Comparison of ENCODE assay signal across 16 mouse cellular contexts in the genomic region with DNA sequence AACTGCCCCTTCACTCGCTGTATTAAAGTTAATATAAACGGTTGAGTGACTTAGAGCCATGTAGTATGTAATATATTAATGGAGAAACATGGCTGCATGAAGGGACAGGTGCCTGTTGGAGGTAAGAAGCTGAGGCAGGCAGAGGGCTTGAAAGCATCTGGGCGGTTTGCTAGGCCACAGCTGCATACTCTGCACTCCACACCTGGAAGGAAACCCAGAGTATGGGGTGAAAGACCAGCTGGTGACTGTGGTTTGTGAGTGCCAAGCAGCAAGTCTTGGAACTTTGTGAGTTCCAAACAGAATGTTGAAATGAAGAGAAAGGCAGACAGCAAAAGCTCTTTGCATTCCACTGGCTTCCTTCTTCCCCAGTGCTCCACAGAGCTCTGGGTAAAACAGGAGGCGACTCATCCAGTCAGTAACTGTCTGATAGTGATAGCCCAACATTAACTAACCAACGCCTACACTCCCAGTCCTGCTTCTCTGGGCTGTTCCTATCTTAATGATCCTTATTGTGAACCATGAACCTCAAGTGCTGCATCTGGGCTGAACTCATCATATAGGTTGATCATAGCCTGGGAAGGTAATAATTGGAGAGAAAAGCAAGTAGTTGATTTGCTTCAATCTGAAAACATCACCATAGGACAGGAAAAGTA. TPM values are rescaled to one million over a fixed set of nuclear protein-coding genes. Genes with fewer than 3 reads are reported as not detected.
A peak's percentile ranks its signal among the peaks of the same experiment; 100 is the strongest.
DNase-seq lines count a peak whose midpoint lies in the region; ATAC-seq and TF ChIP-seq lines count a peak whose summit lies in the region.
"Had no signal": no experiment of that assay in that cellular context is flagged by ENCODE, and none has a peak within 500 bp of the region (broad histone marks: within the 10 kb centered on the region; RNA-seq: fewer than 3 reads in every experiment).

No protein-coding gene starts in this region.

- no peak overlapping the region for H3K4me2 ChIP-seq in kidney, embryonic 16.5 days (replicated peaks; ENCODE audit: low read depth, low read length)
- no peak overlapping the region for H3K4me2 ChIP-seq in liver, embryonic 16.5 days (ENCODE audit: low read depth, low read length)
- no peak overlapping the region for H3K4me2 ChIP-seq in forebrain, embryonic 15.5 days (replicated peaks)
- H3K4me2 ChIP-seq: embryonic facial prominence, embryonic 13.5 days; heart, embryonic 12.5 days; limb, embryonic 15.5 days; midbrain, embryonic 12.5 days had no signal

- no peak overlapping the region for H3K9ac ChIP-seq in kidney, embryonic 16.5 days (replicated peaks; ENCODE audit: low read length)
- H3K9ac ChIP-seq in MEL (ENCODE audit: control insufficient read depth, low read depth, low read length, poor library complexity, severe bottlenecking): no peak overlapping the region
- no peak overlapping the region for H3K9ac ChIP-seq in liver, embryonic 16.5 days (ENCODE audit: low read depth, low read length)
- H3K9ac ChIP-seq in forebrain, embryonic 15.5 days (replicated peaks): no peak overlapping the region
- H3K9ac ChIP-seq: embryonic facial prominence, embryonic 13.5 days; heart, embryonic 12.5 days; limb, embryonic 15.5 days; midbrain, embryonic 12.5 days had no signal

- no peak for TF ChIP-seq POLR2A in MEL (IDR thresholded peaks at IDR 0.05; ENCODE audit: control insufficient read depth in 1 of 2, insufficient read depth in 1 of 2, low read depth in 1 of 2, low read length in 2 of 2, poor library complexity in 1 of 2)

- no peak for TF ChIP-seq RAD21 in MEL (IDR thresholded peaks at IDR 0.05; ENCODE audit: low read depth, low read length)

- WGBS in kidney, embryonic 16.5 days: 73% methylated on average over 5 of the region's 5 CpGs
- 57% methylated on average over 5 of the region's 5 CpGs for WGBS in liver, embryonic 16.5 days (ENCODE audit: insufficient replicate concordance)
- 75% methylated on average over 5 of the region's 5 CpGs for WGBS in forebrain, embryonic 15.5 days

- no peak for TF ChIP-seq CTCF in MEL (IDR thresholded peaks at IDR 0.05 in 2 of 3, conservative IDR thresholded peaks at IDR 0.05 in 1 of 3; ENCODE audit: control insufficient read depth in 1 of 3, insufficient read depth in 1 of 3, low read depth in 2 of 3, low read length in 3 of 3, poor library complexity in 1 of 3, severe bottlenecking in 1 of 3)

- peaks cover 7% of the 10 kb centered on the region for H3K4me1 ChIP-seq in kidney, embryonic 16.5 days (ENCODE audit: insufficient read depth, low read length)
- peaks cover 0 to 13% of the 10 kb centered on the region in 2 experiments; a peak in 2 of 4 replicates for H3K4me1 ChIP-seq in MEL (ENCODE audit: control insufficient read depth in 1 of 2, insufficient read depth in 2 of 2, low read length in 2 of 2)
- peaks cover 3% of the 10 kb centered on the region for H3K4me1 ChIP-seq in liver, embryonic 16.5 days (ENCODE audit: control insufficient read depth, low read depth, low read length)
- peaks cover 12% of the 10 kb centered on the region for H3K4me1 ChIP-seq in forebrain, embryonic 15.5 days
- H3K4me1 ChIP-seq: midbrain, embryonic 12.5 days had no signal

- ATAC-seq in kidney, embryonic 16.5 days (ENCODE audit: low FRiP score, low TSS enrichment): peak; percentile 62; the same call in 1 of the 2 replicates
- peak; percentile 74 for ATAC-seq in liver, embryonic 16.5 days (ENCODE audit: low read depth)
- no peak for ATAC-seq in forebrain, embryonic 15.5 days (replicated peaks)
- ATAC-seq: CD4-positive, CD25-positive, alpha-beta regulatory T cell, adult 4 months had no signal

- no peak overlapping the region for H3K4me3 ChIP-seq in kidney, embryonic 16.5 days (ENCODE audit: low read length)
- H3K4me3 ChIP-seq in MEL (ENCODE audit: control insufficient read depth in 1 of 2, insufficient read depth in 1 of 2, low read depth in 2 of 2, low read length in 2 of 2): no peak overlapping the region
- no peak overlapping the region for H3K4me3 ChIP-seq in liver, embryonic 16.5 days (ENCODE audit: low read depth, low read length)
- no peak overlapping the region for H3K4me3 ChIP-seq in forebrain, embryonic 15.5 days
- H3K4me3 ChIP-seq: embryonic facial prominence, embryonic 13.5 days; heart, embryonic 12.5 days; limb, embryonic 15.5 days; midbrain, embryonic 12.5 days; myocyte had no signal

- H3K9me3 ChIP-seq in kidney, embryonic 16.5 days (ENCODE audit: low read length): 0 out of 2 replicates have a peak, but pooled peaks cover 2% of the 10 kb centered on the region
- H3K9me3 ChIP-seq in MEL (replicated peaks; ENCODE audit: insufficient read depth, low read length): no peaks in the 10 kb centered on the region
- no peaks in the 10 kb centered on the region for H3K9me3 ChIP-seq in liver, embryonic 16.5 days (replicated peaks; ENCODE audit: control insufficient read depth, low read length)
- no peaks in the 10 kb centered on the region for H3K9me3 ChIP-seq in forebrain, embryonic 15.5 days
- H3K9me3 ChIP-seq: embryonic facial prominence, embryonic 13.5 days; limb, embryonic 15.5 days; midbrain, embryonic 12.5 days had no signal

- no peaks in the 10 kb centered on the region for H3K27me3 ChIP-seq in kidney, embryonic 16.5 days (ENCODE audit: insufficient read depth, low read length)
- no peaks in the 10 kb centered on the region; a peak in 1 of 4 replicates for H3K27me3 ChIP-seq in MEL (ENCODE audit: control insufficient read depth in 1 of 2, insufficient read depth in 2 of 2, low read length in 2 of 2)
- H3K27me3 ChIP-seq in liver, embryonic 16.5 days (ENCODE audit: control insufficient read depth, insufficient read depth, low read depth, low read length): no peaks in the 10 kb centered on the region
- H3K27me3 ChIP-seq in forebrain, embryonic 15.5 days: no peaks in the 10 kb centered on the region
- H3K27me3 ChIP-seq: embryonic facial prominence, embryonic 13.5 days; heart, embryonic 12.5 days; limb, embryonic 15.5 days had no signal

- no peak for DNase-seq in kidney, postnatal 14 days
- DNase-seq in MEL (ENCODE audit: low read depth, low spot score): peak; percentile 62
- peak; percentile 66 to 84 for DNase-seq in thymus, postnatal 36 days
- no peak for DNase-seq in retina, postnatal 1 day
- DNase-seq: gastrocnemius, postnatal 36 days; layer of hippocampus, adult 9-11 months; lung, postnatal 14 days had no signal

- H3K79me2 ChIP-seq in MEL (ENCODE audit: control insufficient read depth, insufficient read depth, low read length, poor library complexity): no peaks in the 10 kb centered on the region

- no peaks in the 10 kb centered on the region for H3K36me3 ChIP-seq in kidney, embryonic 16.5 days (ENCODE audit: insufficient read depth, low read length)
- peaks cover 0 to 13% of the 10 kb centered on the region in 2 experiments; a peak in 2 of 4 replicates for H3K36me3 ChIP-seq in MEL (ENCODE audit: control insufficient read depth in 1 of 2, insufficient read depth in 2 of 2, low read length in 2 of 2)
- H3K36me3 ChIP-seq in liver, embryonic 16.5 days (ENCODE audit: control insufficient read depth, insufficient read depth): no peaks in the 10 kb centered on the region
- H3K36me3 ChIP-seq in forebrain, embryonic 15.5 days: no peaks in the 10 kb centered on the region
- H3K36me3 ChIP-seq: embryonic facial prominence, embryonic 13.5 days; heart, embryonic 12.5 days; limb, embryonic 15.5 days; midbrain, embryonic 12.5 days had no signal

- H3K27ac ChIP-seq in kidney, embryonic 16.5 days (ENCODE audit: low read length): peak overlapping the region; percentile 27; the same call in 1 of the 2 replicates
- no peak overlapping the region for H3K27ac ChIP-seq in MEL (ENCODE audit: control insufficient read depth, low read depth, low read length)
- no peak overlapping the region for H3K27ac ChIP-seq in liver, embryonic 16.5 days (ENCODE audit: low read length)
- H3K27ac ChIP-seq in forebrain, embryonic 15.5 days (replicated peaks): no peak overlapping the region
- H3K27ac ChIP-seq: embryonic facial prominence, embryonic 13.5 days; limb, embryonic 15.5 days; midbrain, embryonic 12.5 days had no signal

- TF ChIP-seq EP300 in MEL (IDR thresholded peaks at IDR 0.05; ENCODE audit: low read depth in 1 of 2, low read length in 2 of 2): peak; percentile 44 to 56; a peak in 3 of 4 replicates

TF ChIP-seq in MEL, 35 proteins besides CTCF, POLR2A, EP300 and RAD21:
- TF ChIP-seq TAL1 (IDR thresholded peaks at IDR 0.05; ENCODE audit: low read length) (peak; percentile 37; the same call in 1 of the 2 replicates), HCFC1 (IDR thresholded peaks at IDR 0.05; ENCODE audit: low read depth, low read length) (no peak), GATA1 (IDR thresholded peaks at IDR 0.05; ENCODE audit: low read depth, low read length) (peak; percentile 28; the same call in 1 of the 2 replicates), NELFE (IDR thresholded peaks at IDR 0.05; ENCODE audit: low read depth, low read length) (no peak)

RNA-seq across cellular contexts. Expression of a gene that starts 5.9 kb away (rescaled TPM):
- polyA plus RNA-seq in kidney, embryonic 16.5 days (2015; fragmentation: Nextera tagmentation; extraction: Ambion mirVana): 24.6 and 25.2 TPM in 2 replicates
- total RNA-seq in MEL (2012; rRNA removed): 12.2 and 15.6 TPM in 2 replicates
- 10 to 100 TPM in 1 of 2 experiments, not detected in 1; 19.0 TPM for polyA plus RNA-seq in MEL (2012; ENCODE audit: insufficient read depth in 1 of 2, insufficient read length in 2 of 2, low read depth in 1 of 2, low replicate concordance in 2 of 2, missing spikeins in 1 of 2)
- 2.2 and 2.9 TPM in 2 replicates for polyA plus RNA-seq in liver, embryonic 16.5 days (2015; fragmentation: Nextera tagmentation; extraction: Ambion mirVana)
- polyA plus RNA-seq in forebrain, embryonic 15.5 days (2015; fragmentation: Nextera tagmentation; extraction: Ambion mirVana): 11.0 and 12.6 TPM in 2 replicates

RNA-seq across cellular contexts. Expression of a gene that starts 21.7 kb away (rescaled TPM):
- 27.1 and 27.7 TPM in 2 replicates for polyA plus RNA-seq in kidney, embryonic 16.5 days (2015; fragmentation: Nextera tagmentation; extraction: Ambion mirVana)
- total RNA-seq in MEL (2012; rRNA removed): 7.9 and 9.4 TPM in 2 replicates
- 10 to 100 TPM in 1 of 2 experiments, not detected in 1; 11.2 TPM for polyA plus RNA-seq in MEL (2012; ENCODE audit: insufficient read depth in 1 of 2, insufficient read length in 2 of 2, low read depth in 1 of 2, low replicate concordance in 2 of 2, missing spikeins in 1 of 2)
- 6.8 and 7.7 TPM in 2 replicates for polyA plus RNA-seq in liver, embryonic 16.5 days (2015; fragmentation: Nextera tagmentation; extraction: Ambion mirVana)
- 12.3 and 13.0 TPM in 2 replicates for polyA plus RNA-seq in forebrain, embryonic 15.5 days (2015; fragmentation: Nextera tagmentation; extraction: Ambion mirVana)

Comparison
In these comparisons a context has a peak if more than half of its experiments do, and no peak if none do; other contexts are left out.
1. DNase-seq: peak in MEL (single experiment) and thymus, postnatal 36 days (2 of 2); none in kidney, postnatal 14 days (single experiment) and retina, postnatal 1 day (single experiment).